Mouse (Mus musculus) MEL (cell line): ENCODE results near the gene Gm7356. TPM values are rescaled to one million over a fixed set of nuclear protein-coding genes. Genes with fewer than 3 reads are reported as not detected.
"Not testable (repeated sequence)": the region's sequence is repeated elsewhere in the genome, so short reads cannot be mapped to it uniquely, and the experiment has no call there.

Experiments
- DNase-seq: peaks from one replicate; pipeline ENCODE4 v3.0.0; 2011; ENCODE audit warnings: low read depth, low spot score
- H3K27ac ChIP-seq: 2 replicates; pipeline ENCODE4 v1.5.1; 2012; ENCODE audit warnings: low read depth, mild to moderate bottlenecking, control low read depth, low read length, moderate library complexity; ENCODE audit not compliant: control insufficient read depth
- H3K27me3 ChIP-seq, 2 experiments: fragments of 150-350 bp in 1 of 2; sonication (generic) in 1 of 2; 2 replicates each; pipeline ENCODE4 v1.6.1; 2012; ENCODE audit warnings: low read length in 2 of 2, mild to moderate bottlenecking in 2 of 2, improper control_type of control experiment in 1 of 2, moderate library complexity in 1 of 2; ENCODE audit not compliant: insufficient read depth in 2 of 2, control insufficient read depth in 1 of 2
- H3K36me3 ChIP-seq, 2 experiments: 2 replicates each; pipeline ENCODE4 v1.6.1; 2012 to 2014; ENCODE audit warnings: low read length in 2 of 2, improper control_type of control experiment in 1 of 2, inconsistent platforms in 1 of 2, mild to moderate bottlenecking in 1 of 2; ENCODE audit not compliant: insufficient read depth in 2 of 2, control insufficient read depth in 1 of 2
- H3K4me1 ChIP-seq, 2 experiments: fragments of 150-350 bp in 1 of 2; sonication (generic) in 1 of 2; 2 replicates each; pipeline ENCODE4 v1.6.1; 2012; ENCODE audit warnings: low read length in 2 of 2, improper control_type of control experiment in 1 of 2, mild to moderate bottlenecking in 1 of 2; ENCODE audit not compliant: insufficient read depth in 2 of 2, control insufficient read depth in 1 of 2
- H3K4me3 ChIP-seq, 2 experiments: fragments of 150-350 bp in 1 of 2; sonication (generic) in 1 of 2; 2 replicates each; pipeline ENCODE4 v1.5.1; 2012; ENCODE audit warnings: low read depth in 2 of 2, low read length in 2 of 2, mild to moderate bottlenecking in 2 of 2, moderate library complexity in 2 of 2, control low read depth in 1 of 2, improper control_type of control experiment in 1 of 2; ENCODE audit not compliant: control insufficient read depth in 1 of 2, insufficient read depth in 1 of 2
- H3K79me2 ChIP-seq: 2 replicates; pipeline ENCODE4 v1.6.1; 2012; ENCODE audit warnings: mild to moderate bottlenecking, low read length, moderate library complexity; ENCODE audit not compliant: control insufficient read depth, poor library complexity, insufficient read depth
- H3K9ac ChIP-seq: 2 replicates; pipeline ENCODE4 v1.6.1; 2012; ENCODE audit warnings: low read depth, mild to moderate bottlenecking, control low read depth, low read length, moderate library complexity; ENCODE audit not compliant: control insufficient read depth, poor library complexity, severe bottlenecking
- H3K9me3 ChIP-seq: fragments of 150-350 bp; sonication (generic); replicated peaks from 2 replicates; pipeline ENCODE4 v1.6.1; 2012; ENCODE audit warnings: mild to moderate bottlenecking, low read length, improper control_type of control experiment, moderate library complexity; ENCODE audit not compliant: insufficient read depth
- polyA plus RNA-seq, 2 experiments: library from polyadenylated mRNA; stranded (reverse) in 1 of 2; unstranded in 1 of 2; fragments of >175 nt in 1 of 2; fragments of >200 nt in 1 of 2; gene quantifications; 2 replicates each; pipeline versions ENCODE4 v1.2.1 to v1.2.4; 2012; ENCODE audit warnings: low replicate concordance in 2 of 2, low read depth in 1 of 2; ENCODE audit not compliant: insufficient read length in 2 of 2, insufficient read depth in 1 of 2, missing spikeins in 1 of 2
- total RNA-seq: library from RNA; depleted of rRNA; stranded (reverse); fragments of 300-350 nt; gene quantifications from 2 replicates; pipeline ENCODE4 v1.2.3, GENCODE M21; 2012; rRNA removed

Gm7356 gene
- total and polyA plus RNA-seq, 3 experiments = not detected

DNA sequence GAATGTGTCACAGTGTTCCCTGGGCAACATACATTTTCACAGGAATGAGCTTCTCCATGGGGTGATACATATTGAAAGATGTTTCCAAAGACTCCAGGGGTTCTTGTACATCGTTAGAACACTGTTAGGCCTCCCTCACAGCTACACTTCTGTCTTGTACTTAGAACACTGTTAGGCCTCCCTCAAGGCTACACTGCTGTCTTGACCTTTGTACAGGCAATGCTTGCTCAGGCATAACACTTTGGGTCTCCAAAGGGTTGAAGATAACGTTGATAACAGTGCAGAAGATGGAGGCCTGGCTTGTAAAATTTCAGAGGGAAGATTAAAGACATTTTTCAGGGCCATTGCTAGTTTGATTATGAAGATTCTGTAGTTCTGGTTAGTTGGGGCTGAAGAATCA, 45.4 kb downstream of the Gm7356 start:
- not testable (repeated sequence) for H3K27ac ChIP-seq, H3K4me1 ChIP-seq, H3K9ac ChIP-seq, DNase-seq, H3K4me3 ChIP-seq, H3K9me3 ChIP-seq, H3K79me2 ChIP-seq, H3K27me3 ChIP-seq, H3K36me3 ChIP-seq

DNA sequence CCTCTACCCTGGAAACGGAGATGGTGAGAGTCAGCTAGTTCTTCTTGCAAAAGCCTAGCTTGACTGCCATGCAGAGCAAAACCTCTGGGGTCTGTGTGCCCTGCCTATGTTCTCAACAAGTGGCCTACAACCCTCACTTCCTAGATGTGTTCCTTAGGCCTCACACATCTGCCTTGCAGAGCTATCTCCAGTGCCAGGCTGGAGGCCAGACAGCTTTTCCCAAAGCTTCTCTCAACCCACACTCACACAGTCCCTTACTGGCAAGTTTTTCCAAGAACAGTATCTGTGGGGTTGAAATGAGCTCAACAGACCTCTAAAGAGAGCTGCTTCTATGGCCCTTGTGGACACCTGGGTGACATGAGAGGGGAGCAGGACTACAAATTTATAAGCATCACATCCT, 51.9 kb downstream of the Gm7356 start:
- H3K4me1 ChIP-seq, H3K4me3 ChIP-seq, H3K27me3 ChIP-seq, H3K79me2 ChIP-seq, H3K9ac ChIP-seq, H3K9me3 ChIP-seq, H3K27ac ChIP-seq, H3K36me3 ChIP-seq, DNase-seq: not testable (repeated sequence)

Other genes with a start within 250 kb of the Gm7356 start
- gene Afdn, start 243.2 kb downstream of the Gm7356 start, total RNA-seq = 0.29 and 0.39 TPM in 2 replicates
- gene Afdn, start 243.2 kb downstream of the Gm7356 start, polyA plus RNA-seq = under 1 TPM in 1 of 2 experiments, not detected in 1; 0.39 TPM
- gene Tcte2, start 241.9 kb downstream of the Gm7356 start, total RNA-seq = not detected in 2 replicates
- not detected for gene Tcte2, start 241.9 kb downstream of the Gm7356 start, polyA plus RNA-seq
- not detected in 2 replicates for gene Gm7168, start 55.3 kb downstream of the Gm7356 start, total RNA-seq
- not detected for gene Gm7168, start 55.3 kb downstream of the Gm7356 start, polyA plus RNA-seq
- gene Gm7358, start 55.8 kb upstream of the Gm7356 start, total RNA-seq = not detected in 2 replicates
- not detected for gene Gm7358, start 55.8 kb upstream of the Gm7356 start, polyA plus RNA-seq
- not detected in 2 replicates for gene Dact2, start 200.6 kb upstream of the Gm7356 start, total RNA-seq
- not detected for gene Dact2, start 200.6 kb upstream of the Gm7356 start, polyA plus RNA-seq